Mouse (Mus musculus) thymus, postnatal 14 days (tissue): Measurements from ENCODE around the gene Emilin2.

ENCODE experiments used
- DNase-seq: peaks from one replicate; pipeline ENCODE4 v3.0.0; 2021

Gene Emilin2

DNA sequence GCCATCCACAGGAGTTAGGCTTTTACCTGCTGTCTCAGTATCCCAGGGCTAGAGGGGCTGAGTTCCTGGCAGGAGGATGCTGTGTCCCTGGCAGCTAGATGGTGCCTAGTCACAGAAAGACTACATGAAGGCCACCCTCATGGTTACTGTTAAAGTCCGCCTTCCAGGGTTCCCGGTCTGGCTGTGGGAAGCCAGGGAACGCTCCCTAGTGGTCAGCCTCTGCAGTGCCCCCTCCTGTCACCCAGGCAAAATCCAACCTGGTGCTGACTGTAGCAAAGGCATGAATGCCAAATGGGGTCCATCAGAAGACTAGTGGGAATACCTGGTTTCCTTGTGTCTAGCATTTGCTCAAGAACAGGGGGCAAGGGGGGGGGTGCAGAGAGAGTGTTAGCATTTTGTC lies 51.1 kb downstream of the Emilin2 start:
- no peak for DNase-seq

DNA sequence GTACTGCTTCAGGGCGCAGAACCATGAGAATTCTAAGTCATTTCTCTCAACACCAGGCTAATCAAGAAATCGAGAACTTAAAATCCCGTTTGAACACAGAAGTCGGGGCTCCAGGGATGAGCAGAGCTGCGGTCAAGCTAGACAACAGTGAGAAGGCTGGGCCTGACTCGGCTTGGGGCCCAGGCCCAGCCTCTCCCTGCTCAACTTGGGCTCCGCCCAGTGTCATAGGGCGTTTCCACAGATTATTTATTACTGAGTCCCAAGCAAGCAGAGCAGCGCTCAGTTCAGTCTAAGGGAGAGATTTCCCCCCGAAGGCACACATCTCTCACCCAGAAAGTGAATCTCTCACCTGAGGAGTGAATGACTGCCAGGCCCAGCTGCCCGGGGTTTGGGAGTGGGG lies 52.1 kb downstream of the Emilin2 start:
- DNase-seq = no peak

DNA sequence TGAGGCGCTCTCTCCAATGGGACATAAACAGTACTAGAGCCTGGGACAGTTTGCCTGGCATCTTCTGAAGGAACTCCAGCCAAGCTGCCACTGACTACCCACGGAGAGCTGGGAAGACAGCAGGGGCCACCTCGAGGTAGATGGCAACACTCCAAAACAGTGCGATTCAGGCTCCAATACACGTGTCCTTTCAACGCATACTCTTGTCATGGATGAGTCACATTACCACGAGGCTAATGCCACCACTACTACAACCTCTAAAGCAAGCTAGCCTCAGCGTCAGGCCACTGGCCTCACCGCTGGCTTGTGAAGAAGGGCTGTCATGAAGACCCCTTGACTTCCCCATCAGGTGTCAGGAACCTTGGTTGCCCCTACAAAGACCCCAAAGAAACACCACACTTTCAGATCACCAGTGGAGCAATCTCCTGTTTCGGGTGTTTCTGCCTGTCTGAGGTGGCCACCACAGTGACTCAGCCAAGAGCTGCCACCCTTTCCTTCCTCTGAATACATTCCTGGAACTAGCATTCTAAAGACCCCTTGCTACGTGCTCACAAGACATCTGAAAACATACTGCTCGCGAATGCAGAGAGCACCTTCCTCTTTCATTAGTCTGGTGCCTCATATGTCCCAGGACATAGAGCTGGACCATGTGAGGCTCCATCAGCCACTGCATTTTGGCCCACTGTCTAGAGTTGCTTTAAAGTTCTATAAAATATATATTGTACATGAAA lies 54.8 kb downstream of the Emilin2 start:
- no peak for DNase-seq

DNA sequence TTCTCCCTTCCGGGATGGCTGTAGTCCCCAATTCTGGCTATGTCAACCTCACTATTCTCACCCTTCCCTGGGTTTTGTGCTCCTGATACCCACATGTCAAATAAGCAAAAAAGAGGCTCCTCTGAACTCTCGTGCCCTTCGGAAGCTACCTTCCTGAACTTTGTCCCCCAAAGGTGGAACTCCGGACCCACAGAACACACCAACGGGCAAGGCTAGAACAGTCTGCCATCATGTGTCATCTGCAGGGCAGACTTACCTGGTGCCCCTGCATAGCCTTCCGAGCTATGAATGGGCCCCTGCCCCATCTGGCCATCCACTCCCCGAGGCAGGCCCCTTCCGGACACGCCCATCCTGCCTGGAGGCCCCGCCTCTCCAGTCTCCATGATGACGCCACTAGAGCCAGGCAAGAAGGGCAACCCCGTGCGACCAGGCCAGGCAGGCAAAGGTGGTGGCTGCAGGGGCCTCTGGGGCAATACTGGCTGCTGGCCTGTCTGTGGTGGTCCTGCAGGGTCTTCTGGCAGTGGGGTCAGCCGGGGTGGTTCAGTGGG lies 55.6 kb downstream of the Emilin2 start:
- DNase-seq = no peak

DNA sequence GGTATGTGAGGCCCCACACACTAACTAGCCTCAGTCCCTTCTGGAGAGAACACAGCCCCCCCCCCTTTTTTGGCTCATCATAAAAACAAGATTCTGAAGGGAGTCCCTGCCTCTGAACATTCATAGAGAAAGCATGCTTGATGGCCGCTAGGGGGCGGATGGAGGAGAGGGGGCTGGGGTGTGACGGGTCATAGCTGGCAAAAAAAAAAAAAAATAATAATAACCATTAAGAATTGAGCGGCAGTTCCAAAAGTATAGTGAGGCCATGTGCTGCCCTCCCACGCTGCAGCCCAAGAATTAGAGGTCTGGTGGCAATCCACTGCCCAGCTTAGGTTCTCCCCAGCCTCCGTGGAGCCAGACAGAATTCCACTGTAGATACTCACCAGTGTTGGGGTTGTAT lies 57.0 kb downstream of the Emilin2 start:
- peak; percentile 44 for DNase-seq

DNA sequence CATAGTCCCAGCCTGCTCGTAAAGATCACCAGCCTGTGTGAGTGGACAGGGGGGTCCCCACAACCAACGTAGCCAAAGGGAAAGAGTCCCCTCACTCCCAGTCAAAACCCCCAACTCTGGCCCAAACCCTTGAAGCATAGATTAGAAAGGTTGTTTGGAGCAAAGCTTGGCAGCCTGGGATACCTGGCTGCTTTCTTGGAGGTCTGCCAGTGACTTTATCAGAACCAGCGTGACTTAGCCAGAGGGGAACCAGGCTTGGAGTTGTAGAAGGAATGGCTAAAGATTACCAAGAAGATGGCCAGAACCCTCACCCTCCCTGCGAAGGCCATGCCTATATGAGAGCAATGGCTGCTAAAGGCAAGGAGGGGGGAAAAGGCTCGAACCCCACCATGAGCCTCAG lies 57.7 kb downstream of the Emilin2 start:
- no peak for DNase-seq

DNA sequence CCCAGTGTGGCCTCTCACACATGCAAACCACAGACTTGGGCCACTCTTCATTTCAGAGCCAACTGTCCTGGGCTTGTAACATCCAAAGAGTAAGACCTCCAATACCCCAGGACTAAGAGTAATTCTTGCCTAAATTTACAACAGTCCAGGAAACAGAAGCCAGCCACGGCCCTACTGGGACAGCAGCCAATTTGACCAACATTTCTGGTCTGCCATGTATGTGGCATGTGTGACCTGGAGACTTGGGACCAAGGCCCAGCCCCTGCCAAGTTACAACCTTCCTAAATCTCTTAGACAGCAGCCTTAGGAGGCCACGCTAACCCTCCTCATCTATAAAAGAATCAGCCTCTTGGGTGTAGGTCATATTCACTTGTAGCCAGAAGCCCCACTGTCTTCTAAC lies 58.4 kb downstream of the Emilin2 start:
- DNase-seq = no peak

DNA sequence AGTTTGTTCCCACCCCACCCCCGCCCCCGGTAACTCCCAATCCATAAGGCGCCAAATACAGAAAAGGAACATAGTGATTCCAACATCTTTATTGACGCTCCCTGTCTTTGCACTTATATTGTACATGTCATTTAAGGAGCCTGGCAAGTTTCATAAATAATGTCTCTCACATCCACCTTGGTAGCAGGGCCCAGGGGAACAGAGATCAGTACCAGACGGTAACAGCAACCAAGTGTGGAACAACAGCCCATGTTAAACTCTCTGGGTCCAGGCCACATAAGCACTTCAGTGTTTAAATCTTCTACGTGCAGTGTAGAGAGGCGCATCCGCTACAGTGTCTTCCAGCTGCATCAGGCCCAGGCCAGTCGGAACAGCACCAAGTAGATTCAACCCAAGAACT lies 59.7 kb downstream of the Emilin2 start:
- DNase-seq = no peak

DNA sequence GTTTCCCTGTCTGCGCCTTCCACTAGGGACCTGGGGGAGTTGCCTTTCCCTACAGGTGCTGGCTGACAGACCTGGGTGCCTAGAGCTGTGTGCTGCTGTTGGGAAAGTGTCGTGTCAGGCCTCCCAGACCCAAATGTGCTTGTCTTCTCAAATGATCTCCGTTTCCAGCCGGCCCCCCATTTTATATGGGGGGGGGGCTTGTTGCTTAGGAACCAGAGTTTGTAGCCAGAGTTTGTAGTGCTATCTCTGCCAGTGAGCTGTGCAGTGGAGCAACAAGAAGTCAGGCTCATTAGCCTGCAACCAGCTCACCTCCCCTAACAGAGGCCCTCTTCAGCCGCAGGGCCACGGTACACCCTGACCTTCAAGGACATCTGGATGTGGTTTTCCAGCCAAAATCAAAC lies 60.2 kb downstream of the Emilin2 start:
- DNase-seq = no peak

DNA sequence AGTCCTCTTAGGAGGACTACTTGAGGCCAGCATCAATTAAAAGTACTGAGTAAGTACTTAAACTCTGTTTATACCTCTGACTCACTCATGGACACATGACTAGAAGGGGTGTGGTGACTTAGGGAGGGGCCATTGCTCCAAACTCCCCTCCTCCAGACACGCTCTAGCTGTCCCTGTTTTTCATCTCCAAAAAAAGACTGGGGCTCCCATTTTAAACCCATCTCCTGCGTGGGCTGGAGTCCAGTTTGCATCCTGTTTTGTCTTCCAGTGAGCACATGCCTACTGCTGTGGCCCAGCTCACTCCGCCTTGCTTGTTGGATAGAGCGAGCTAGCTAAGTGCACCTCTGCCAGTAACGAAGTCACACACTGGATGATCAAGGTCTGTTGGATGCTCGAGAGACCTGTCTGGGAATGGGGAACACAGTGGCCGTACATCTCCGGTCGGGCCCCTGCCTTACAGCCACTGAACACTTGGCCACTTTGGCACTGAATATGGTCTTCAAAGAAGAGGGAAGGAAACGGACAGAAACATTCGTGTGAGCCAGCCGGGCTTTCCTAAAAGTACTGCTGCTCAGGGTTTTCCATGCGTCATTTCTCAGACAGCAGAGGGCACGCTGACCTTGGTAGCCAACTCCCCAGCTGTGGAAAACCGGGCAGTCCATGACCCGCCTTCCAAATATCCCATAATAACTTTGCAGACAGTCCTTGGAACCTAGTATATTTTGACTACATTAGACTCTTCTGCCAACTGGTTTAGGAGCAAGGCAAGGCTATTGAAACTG lies 60.8 kb downstream of the Emilin2 start:
- DNase-seq = no peak

DNA sequence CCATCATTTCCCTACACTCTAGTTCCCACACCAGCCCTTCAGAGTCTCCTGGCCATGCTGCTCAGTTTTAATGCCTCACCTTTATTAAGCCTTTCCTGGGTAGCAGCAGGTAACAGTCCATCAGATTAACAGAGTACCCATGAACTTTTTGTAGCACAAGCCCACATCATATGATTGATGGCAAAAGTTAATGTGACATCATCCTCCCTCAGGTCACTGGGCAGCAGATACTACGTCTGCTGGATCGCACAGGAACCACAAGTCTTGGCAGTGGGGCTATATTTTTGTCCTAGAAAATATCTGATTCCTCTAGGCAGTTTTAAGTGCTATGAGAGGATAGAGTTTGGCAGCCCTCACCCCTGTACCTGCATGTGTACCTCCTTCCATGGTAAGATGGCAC lies 61.7 kb downstream of the Emilin2 start:
- DNase-seq = no peak

DNA sequence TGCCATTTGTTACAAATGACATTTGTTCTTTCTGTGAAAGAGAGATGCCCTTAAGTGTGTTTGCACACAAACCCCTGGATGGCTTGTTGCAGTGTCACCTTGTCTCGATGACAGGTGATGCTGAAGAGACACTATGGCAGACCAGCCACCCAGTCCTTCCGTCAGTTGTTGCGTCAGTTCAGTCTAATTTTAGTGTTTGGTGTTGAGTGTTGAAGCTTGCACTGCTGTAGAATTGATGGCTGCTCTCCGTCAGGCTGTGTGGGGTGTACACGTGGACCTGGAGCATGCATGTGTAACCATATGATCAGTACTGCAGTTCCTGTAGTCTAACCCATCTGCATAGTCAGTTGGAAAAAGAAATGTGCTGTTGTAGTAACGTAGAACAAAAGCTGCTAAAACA lies 62.8 kb downstream of the Emilin2 start:
- no peak for DNase-seq

DNA sequence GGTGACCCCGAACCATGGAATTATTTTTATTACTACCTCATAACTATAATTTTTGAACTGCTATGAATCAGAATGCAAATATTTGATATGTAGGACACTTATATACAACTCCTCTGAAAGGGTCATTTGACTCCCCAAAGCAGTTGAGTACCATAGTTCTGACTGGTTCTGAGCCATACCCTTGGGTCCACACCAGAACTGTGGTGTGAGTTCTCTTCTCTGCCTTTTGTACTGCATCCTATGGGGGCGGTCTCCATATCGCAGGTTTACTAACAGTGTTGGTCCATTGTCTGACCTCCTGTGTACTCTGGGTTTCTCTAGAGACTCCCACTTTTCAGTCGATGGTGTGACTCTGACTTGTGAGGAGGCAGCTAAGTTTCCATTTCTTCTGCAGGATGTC lies 65.8 kb downstream of the Emilin2 start:
- DNase-seq = no peak

DNA sequence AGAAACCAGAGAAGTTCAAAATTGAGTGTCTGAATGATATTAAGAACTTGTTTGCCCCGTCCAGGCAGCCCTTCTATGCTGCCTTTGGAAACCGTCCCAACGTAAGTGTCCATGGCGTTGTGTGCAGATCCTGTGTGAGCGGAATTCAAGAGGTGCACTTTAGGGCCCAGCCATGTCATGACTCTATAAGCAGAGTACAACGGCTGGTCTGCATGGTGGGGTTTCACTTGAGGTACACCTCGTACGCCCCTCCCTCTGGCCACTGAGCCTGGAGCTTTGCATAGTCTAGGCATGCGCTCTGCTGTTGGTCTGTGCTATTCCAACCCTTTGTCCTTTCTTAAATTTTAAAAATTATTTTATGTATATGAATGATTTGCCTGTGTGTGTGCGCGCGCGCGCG lies 66.6 kb downstream of the Emilin2 start:
- no peak for DNase-seq

DNA sequence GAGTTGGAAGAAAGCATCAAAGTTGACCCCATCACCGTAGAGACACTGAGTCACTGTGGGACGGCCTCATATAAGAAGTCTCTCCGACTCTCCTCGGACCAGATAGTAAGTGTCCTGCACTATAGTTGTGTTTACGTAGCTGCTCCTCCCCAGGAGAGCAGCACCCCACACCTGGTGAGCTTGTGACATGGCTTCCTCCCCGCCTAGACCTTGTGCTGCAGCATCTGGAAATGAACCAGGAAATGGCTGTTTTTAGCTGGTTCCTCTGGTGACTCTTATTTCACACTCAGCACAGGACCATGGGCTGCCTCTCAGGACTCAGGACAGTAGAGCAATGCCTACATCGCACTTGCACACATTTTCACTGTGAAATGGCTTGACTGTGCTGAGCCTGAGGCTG lies 69.1 kb downstream of the Emilin2 start:
- DNase-seq = no peak

DNA sequence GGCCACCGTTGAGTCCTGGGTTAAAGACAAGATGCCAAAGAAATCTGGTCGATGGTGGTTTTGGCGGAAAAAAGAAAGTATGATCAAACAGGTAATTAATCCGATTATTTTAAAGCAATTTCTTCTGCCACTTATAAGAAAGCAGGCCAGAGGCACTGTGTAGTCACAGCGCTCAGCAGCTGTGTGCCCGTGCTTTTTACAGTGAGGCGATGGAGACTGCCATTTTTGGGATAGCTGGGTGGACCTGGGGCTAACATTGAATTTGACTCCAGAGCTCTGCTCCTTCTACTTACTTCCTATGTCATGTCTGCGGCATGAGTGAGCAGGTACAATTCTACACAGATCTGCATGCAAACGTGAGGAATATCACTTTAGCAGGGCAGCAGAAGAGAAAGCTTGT lies 71.0 kb downstream of the Emilin2 start:
- DNase-seq = no peak

DNA sequence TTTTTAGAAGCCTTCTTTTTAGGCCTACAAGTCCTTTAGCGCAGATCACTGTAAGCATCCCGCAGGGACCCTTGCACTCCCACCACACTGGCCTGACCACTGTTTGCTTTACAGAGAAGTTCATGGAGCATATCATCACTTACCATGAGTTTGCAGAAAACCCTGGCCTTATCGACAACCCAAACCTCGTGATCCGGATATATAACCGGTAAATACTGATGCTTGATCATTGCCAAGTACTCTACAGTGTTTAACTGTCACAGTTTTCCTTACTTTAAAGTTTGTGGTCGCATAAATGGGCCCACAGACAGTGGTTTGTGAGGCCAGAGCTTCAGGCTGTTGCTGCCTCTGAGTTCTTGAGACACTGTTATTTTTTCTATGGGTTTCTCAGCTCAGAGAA lies 73.3 kb downstream of the Emilin2 start:
- no peak for DNase-seq

DNA sequence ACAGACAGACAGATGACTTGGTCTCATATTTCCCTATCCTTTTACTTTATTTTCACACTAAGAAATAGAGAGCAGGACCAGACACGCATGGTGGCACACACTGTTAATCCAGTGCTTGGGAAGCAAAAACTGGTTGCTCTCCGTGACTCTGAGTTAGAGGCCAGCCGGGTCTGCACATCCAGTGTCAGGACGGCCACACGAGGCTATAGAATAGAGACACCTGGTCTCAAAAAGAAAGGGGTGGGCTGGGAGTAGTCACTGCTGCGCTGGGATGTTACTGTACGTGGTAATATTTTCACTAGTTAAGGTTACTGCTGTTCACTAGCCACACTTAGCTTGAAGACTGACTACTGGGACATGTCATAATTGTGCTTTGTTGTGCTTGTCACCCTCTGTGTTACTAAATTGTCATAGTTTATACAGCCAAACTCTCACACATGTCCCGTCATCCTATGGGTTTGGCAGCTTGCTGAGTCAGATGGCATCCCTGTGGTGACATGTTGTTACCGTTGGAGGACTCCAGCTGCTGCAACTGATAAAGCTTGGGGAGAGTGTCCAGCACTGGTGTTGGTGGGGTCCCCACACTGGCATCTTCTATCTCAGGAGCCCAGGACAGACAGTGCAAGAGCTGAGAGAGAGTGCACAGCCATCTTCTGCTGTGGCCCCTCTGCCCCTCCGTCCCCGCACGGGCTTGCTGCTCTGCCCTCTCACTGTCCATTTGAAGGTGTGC lies 76.4 kb downstream of the Emilin2 start:
- no peak for DNase-seq

DNA sequence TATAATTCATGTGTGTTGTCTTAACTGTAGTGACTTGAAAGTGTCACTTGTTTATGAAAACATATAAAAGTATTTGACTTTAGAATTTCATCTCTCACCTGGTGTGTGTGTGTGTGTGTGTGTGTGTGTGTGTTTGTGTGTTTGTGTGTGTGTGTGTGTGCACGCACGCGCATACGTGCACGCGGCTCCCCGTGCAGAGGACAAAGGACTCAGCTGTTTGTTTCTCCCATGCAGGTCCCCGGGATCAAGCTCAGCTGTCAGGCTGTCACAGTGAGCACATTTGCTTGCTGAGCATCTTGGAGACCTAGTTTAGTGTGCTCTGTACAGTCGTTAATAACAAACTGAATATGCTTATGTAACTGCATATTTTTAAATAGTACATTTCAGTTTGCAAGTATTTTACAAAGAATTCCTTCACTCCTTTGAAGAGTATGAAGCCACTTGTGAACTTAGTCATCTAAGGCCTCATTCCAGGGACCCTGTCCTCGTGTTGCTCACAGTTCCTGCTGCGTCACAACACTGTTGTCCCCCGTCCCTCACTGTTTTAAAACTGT lies 77.7 kb downstream of the Emilin2 start:
- no peak for DNase-seq

DNA sequence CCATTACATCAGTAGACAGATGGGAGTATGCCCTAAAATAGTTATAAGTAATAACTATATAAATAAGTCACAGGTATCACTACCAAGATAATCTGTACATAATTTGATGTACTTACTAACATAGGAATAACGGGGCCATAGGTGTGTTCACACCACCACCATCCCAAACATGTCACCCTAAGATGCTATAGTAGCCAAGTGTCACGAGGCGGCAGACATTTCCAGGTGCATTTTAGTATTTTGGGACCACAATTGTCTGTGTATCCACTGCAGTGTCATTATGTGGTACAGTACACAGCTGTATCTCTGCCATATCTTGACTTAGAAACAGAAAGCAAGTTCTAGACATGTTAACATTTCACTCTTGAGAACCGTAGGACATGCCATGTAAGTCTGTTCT lies 78.6 kb downstream of the Emilin2 start:
- no peak for DNase-seq

DNA sequence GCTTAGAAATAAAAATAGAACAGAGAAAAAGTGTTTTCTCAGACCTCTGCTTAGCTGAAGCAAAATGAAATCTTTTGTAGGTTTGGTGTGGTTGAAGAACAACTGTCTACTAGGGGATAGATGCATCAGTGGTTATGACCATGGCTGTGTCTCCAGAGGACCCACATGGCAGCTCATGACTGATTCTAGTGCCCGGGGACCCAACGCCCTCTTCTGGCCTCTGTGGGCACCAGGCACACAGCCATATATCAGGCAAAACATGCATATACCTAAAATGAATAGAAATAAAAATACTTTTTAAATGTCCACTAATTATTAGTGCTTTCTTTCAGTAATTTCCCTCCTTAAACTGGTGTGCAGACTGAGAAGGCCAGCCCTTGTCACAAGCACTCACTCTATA lies 79.8 kb downstream of the Emilin2 start:
- no peak for DNase-seq

DNA sequence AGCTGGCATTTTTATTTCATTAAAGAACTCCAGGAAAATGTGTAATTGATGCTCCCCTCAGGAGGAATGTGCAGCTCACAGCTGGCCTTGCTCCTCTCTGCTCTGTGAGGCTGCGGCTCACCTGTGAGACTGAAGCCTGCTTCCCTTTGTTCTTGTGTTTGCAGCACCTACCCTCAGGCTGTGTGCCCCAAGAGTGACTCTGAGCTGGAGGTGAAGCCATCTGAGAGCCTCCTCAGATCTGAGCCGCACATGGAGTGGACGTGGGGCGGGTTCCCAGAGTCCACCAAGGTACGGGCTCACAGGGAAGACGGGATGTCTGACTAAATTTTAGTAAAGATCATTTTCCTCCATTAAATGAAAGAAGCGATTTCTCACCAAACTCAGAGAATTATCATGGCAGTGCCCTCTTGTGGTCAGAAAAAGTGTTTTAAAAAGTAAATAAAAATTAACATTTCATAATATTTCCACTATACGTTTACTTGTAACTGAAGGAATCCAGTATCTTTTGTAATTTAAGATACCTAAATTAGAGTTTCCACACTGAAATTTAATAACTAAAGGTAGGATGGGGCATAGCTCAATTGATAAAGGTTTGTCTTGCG lies 81.6 kb downstream of the Emilin2 start:
- DNase-seq = no peak

DNA sequence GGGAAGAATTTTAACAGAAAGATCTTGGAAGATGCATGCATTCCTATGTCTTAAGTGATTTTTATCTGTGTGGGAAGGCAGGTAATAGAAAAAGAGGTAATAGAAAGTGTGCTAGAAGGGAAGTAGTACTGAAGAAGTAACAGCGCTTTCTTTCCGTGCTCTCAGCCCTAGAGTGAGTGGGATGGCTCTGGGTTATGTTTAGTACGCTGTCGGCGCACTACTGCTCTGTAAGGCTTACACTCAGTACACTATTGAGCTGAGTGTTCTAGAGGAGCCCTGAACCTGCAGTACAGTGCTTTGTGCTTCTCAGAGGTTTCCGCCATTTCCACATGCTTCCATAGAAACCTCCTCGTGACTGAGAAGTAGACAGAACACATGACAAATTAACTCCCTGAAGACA lies 83.1 kb downstream of the Emilin2 start:
- DNase-seq = no peak
